Mouse (Mus musculus): ENCODE data around the gene Slc38a4. TPM values are rescaled to one million over a fixed set of nuclear protein-coding genes. Genes with fewer than 3 reads are reported as not detected.
A peak's percentile ranks its signal among the peaks of the same experiment; 100 is the strongest.

Gene Slc38a4
- polyA plus RNA-seq (2014; fragmentation: Nextera tagmentation; extraction: Ambion mirVana), result 61.2 and 71.1 TPM in 2 replicates

DNA sequence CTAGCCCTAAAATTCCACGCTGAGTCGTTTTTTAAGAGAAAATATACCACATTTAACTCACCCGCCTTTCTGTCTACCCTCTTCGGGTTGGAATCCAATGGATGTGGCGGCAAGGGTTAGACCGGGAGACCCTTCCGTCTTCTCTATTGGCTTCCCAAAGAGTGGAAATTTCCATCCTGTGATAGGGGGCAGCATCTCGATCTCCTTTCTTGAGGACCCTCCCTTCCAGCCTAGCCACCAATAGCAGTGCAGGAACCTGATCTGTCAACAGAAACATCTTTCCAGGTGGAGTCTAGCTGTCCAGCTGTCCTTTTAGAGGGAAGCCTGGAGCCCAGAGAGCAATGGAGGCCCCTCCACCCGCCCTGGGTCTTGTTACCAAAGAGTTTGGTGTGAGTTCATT is at the start of gene Slc38a4:
TSS of gene Slc38a4 (minus strand) at position 163 of the 400 bp plus-strand sequence.
- H3K27ac ChIP-seq (replicated peaks; ENCODE audit: low read depth, low read length), result no peak within 1 kb of the TSS
- peak; percentile 71; the same call in 1 of the 2 replicates for ATAC-seq (replicated peaks; ENCODE audit: insufficient number of reproducible peaks, low FRiP score, low TSS enrichment, low read depth)
- DNase-seq (ENCODE audit: low spot score), result peak; percentile 80
- no peaks in the 10 kb centered on the region; the same call in 1 of the 2 replicates for H3K4me1 ChIP-seq (ENCODE audit: control insufficient read depth, insufficient read depth, low read length)
- no peaks in the 10 kb centered on the region for H3K36me3 ChIP-seq (replicated peaks; ENCODE audit: control insufficient read depth, insufficient read depth, low read depth, low read length)
- no peaks in the 10 kb centered on the region; the same call in 1 of the 2 replicates for H3K9me3 ChIP-seq (replicated peaks; ENCODE audit: control insufficient read depth, low read length)
- 46% methylated on average over 9 of the region's 9 CpGs for WGBS
- peak within 1 kb of the TSS; percentile 45 for H3K4me3 ChIP-seq (ENCODE audit: low read depth, low read length)
- no peaks in the 10 kb centered on the region for H3K27me3 ChIP-seq (ENCODE audit: control insufficient read depth, insufficient read depth, low read length)
- H3K9ac ChIP-seq (replicated peaks; ENCODE audit: low read length), result peak within 1 kb of the TSS; percentile 52
- peak within 1 kb of the TSS; percentile 67 for H3K4me2 ChIP-seq (ENCODE audit: low read depth, low read length)

DNA sequence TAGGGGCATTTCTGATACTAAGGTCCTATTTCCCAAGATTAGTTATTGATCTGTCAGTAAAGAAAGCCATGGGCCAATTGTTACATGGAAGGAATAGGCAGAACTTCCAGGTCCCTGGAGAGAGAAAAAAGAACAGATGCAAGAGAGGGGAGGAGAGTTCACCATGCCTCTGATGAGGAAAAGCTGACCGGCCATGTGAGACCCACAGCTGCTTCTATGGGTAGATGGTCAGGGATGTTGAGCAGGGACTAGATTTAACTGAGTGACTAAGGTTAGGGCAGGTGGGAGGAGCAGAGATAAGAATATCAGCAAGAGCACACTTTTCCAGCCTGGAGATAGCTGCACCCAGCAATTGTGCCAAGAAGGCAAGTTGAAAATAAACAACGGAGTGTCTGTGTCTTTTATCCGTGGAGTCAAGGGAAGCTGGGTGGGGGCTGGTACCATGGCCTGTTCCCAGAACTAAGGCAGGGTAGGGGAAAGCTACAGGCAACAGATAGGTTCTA is 49.2 kb upstream of the Slc38a4 start:
- ATAC-seq (replicated peaks; ENCODE audit: insufficient number of reproducible peaks, low FRiP score, low TSS enrichment, low read depth) (no peak), DNase-seq (ENCODE audit: low spot score) (no peak)
- WGBS, result 68% methylated on average over 3 of the region's 3 CpGs
- H3K9ac ChIP-seq (replicated peaks; ENCODE audit: low read length), result no peak overlapping the region
- H3K36me3 ChIP-seq (replicated peaks; ENCODE audit: control insufficient read depth, insufficient read depth, low read depth, low read length), result no peaks in the 10 kb centered on the region
- no peak overlapping the region for H3K27ac ChIP-seq (replicated peaks; ENCODE audit: low read depth, low read length)
- no peak overlapping the region for H3K4me2 ChIP-seq (ENCODE audit: low read depth, low read length)
- H3K27me3 ChIP-seq (ENCODE audit: control insufficient read depth, insufficient read depth, low read length), result no peaks in the 10 kb centered on the region
- no peak overlapping the region for H3K4me3 ChIP-seq (ENCODE audit: low read depth, low read length)
- no peaks in the 10 kb centered on the region for H3K9me3 ChIP-seq (replicated peaks; ENCODE audit: control insufficient read depth, low read length)
- no peaks in the 10 kb centered on the region for H3K4me1 ChIP-seq (ENCODE audit: control insufficient read depth, insufficient read depth, low read length)

DNA sequence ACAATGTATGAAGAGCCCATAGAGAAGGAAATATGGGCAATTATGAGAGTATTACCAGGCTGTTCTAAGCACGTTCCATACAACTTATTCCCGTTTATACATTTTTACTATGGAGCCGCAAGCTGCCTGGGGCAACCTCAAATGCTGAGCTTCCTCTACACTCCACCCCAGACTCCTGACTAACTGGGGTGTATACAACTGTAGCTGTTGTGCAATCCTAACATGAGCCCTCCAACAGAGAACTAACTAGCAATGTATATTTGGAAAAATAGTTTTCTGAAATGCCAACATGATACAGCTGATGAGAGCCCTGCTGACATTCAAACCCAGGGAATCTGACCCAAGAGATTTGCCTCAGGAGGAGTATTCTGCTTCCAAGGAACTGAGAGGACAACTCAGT is 48.3 kb upstream of the Slc38a4 start:
- Histone ChIP-seq H3K36me3 (replicated peaks; ENCODE audit: control insufficient read depth, insufficient read depth, low read depth, low read length) (no peaks in the 10 kb centered on the region), H3K4me3 (ENCODE audit: low read depth, low read length) (no peak overlapping the region), H3K4me1 (ENCODE audit: control insufficient read depth, insufficient read depth, low read length) (no peaks in the 10 kb centered on the region), H3K4me2 (ENCODE audit: low read depth, low read length) (no peak overlapping the region), H3K27ac (replicated peaks; ENCODE audit: low read depth, low read length) (no peak overlapping the region), H3K27me3 (ENCODE audit: control insufficient read depth, insufficient read depth, low read length) (no peaks in the 10 kb centered on the region), H3K9ac (replicated peaks; ENCODE audit: low read length) (no peak overlapping the region), H3K9me3 (replicated peaks; ENCODE audit: control insufficient read depth, low read length) (no peaks in the 10 kb centered on the region)
- DNase-seq (ENCODE audit: low spot score) (no peak), ATAC-seq (replicated peaks; ENCODE audit: insufficient number of reproducible peaks, low FRiP score, low TSS enrichment, low read depth) (no peak)
- WGBS, result 82% methylated on average over 3 of the region's 3 CpGs

DNA sequence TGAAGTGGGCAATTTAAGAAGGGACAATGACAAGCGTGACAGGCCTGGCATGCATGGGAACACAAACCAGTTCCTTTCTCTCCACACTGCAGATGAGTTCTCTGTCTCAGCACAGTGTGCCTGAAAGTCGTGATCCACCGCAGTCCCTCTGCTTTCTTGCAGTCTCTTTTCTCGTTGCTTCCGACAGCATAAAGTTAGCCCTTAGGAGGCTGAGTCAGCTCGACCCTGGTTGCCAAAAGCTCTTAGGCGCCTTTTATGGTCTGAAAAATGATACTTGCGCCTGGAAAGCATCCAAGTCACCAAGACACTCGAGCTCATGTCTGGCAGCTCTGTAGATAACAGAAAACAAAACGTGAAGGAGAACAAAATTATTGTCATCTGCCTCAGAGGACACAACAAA is 47.1 kb upstream of the Slc38a4 start:
- Histone ChIP-seq H3K27ac (replicated peaks; ENCODE audit: low read depth, low read length) (no peak overlapping the region), H3K4me1 (ENCODE audit: control insufficient read depth, insufficient read depth, low read length) (no peaks in the 10 kb centered on the region), H3K36me3 (replicated peaks; ENCODE audit: control insufficient read depth, insufficient read depth, low read depth, low read length) (no peaks in the 10 kb centered on the region), H3K9me3 (replicated peaks; ENCODE audit: control insufficient read depth, low read length) (no peaks in the 10 kb centered on the region), H3K27me3 (ENCODE audit: control insufficient read depth, insufficient read depth, low read length) (no peaks in the 10 kb centered on the region), H3K4me3 (ENCODE audit: low read depth, low read length) (no peak overlapping the region), H3K9ac (replicated peaks; ENCODE audit: low read length) (no peak overlapping the region), H3K4me2 (ENCODE audit: low read depth, low read length) (no peak overlapping the region)
- ATAC-seq (replicated peaks; ENCODE audit: insufficient number of reproducible peaks, low FRiP score, low TSS enrichment, low read depth) (no peak), DNase-seq (ENCODE audit: low spot score) (peak; percentile 18)
- WGBS, result 63% methylated on average over 10 of the region's 10 CpGs

DNA sequence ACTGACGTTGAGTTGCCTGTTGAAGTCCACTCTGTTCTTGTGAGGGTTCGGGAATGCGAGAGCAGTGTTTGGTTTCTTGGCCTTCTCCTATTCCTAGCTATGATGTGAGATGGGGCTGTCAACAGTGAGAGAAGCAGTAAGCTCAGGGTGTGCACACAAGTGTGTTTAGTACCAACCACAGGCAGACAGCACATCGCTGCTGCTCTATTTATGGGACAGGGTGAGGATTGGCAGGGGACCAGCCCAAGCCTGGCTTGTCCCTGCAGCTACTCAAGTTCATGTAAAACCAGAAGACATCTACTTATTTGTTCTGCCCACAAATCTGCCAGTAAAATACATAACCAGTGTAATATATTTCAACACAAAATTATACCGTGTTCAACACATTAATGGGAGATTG is 46.4 kb upstream of the Slc38a4 start:
- Histone ChIP-seq H3K36me3 (replicated peaks; ENCODE audit: control insufficient read depth, insufficient read depth, low read depth, low read length) (no peaks in the 10 kb centered on the region), H3K9ac (replicated peaks; ENCODE audit: low read length) (no peak overlapping the region), H3K9me3 (replicated peaks; ENCODE audit: control insufficient read depth, low read length) (no peaks in the 10 kb centered on the region), H3K4me2 (ENCODE audit: low read depth, low read length) (no peak overlapping the region), H3K27ac (replicated peaks; ENCODE audit: low read depth, low read length) (no peak overlapping the region), H3K27me3 (ENCODE audit: control insufficient read depth, insufficient read depth, low read length) (no peaks in the 10 kb centered on the region), H3K4me3 (ENCODE audit: low read depth, low read length) (no peak overlapping the region), H3K4me1 (ENCODE audit: control insufficient read depth, insufficient read depth, low read length) (no peaks in the 10 kb centered on the region)
- no peak for DNase-seq (ENCODE audit: low spot score)
- 88% methylated on average over 5 of the region's 5 CpGs for WGBS
- no peak for ATAC-seq (replicated peaks; ENCODE audit: insufficient number of reproducible peaks, low FRiP score, low TSS enrichment, low read depth)

DNA sequence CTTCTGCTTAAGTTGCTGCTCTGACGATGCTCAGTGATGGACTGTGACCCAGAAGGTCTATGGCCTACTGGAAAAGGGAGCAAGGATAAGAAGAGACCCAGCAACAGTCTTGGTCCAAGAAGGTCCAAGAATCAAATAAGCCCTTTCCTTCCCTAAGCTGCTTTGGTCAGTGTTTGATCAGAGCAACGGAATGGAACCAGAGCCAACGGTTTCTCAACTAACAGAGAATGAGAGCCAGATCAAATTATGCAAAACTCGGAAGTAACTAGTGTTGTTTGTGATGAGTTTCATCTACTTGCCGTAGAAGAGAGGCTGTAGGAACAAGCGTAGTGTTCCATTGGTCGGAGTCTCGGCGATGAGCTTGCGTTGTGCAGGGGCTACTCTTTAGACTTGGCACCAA is 43.3 kb upstream of the Slc38a4 start:
- 96% methylated on average over 10 of the region's 10 CpGs for WGBS
- ATAC-seq (replicated peaks; ENCODE audit: insufficient number of reproducible peaks, low FRiP score, low TSS enrichment, low read depth), result no peak
- no peak for DNase-seq (ENCODE audit: low spot score)

DNA sequence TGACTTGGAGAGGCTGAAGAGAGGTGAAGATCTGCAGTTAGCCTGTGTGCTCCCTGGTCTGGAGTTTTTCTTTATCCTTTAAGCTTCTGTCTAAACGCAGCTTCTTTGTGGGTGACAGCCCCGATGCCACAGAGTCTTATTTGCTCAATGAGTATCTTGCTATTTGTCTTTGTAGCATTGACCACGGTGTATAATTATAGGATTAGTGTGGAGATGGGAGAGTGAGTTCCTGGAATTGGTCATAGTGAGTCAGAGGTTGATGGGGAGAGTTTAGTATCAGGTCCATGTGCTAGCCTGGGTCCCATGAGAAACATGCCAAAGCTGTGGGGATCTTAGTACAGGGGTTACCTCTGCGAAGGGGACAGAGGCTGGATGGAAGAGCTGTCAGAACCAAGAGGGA is 41.8 kb upstream of the Slc38a4 start:
- Histone ChIP-seq H3K27me3 (ENCODE audit: control insufficient read depth, insufficient read depth, low read length) (no peaks in the 10 kb centered on the region), H3K9me3 (replicated peaks; ENCODE audit: control insufficient read depth, low read length) (no peaks in the 10 kb centered on the region), H3K4me3 (ENCODE audit: low read depth, low read length) (no peak overlapping the region), H3K4me1 (ENCODE audit: control insufficient read depth, insufficient read depth, low read length) (no peaks in the 10 kb centered on the region), H3K36me3 (replicated peaks; ENCODE audit: control insufficient read depth, insufficient read depth, low read depth, low read length) (no peaks in the 10 kb centered on the region), H3K9ac (replicated peaks; ENCODE audit: low read length) (no peak overlapping the region), H3K4me2 (ENCODE audit: low read depth, low read length) (no peak overlapping the region), H3K27ac (replicated peaks; ENCODE audit: low read depth, low read length) (no peak overlapping the region)
- 60% methylated on average over 4 of the region's 4 CpGs for WGBS
- DNase-seq (ENCODE audit: low spot score) (no peak), ATAC-seq (replicated peaks; ENCODE audit: insufficient number of reproducible peaks, low FRiP score, low TSS enrichment, low read depth) (no peak)

More for the DNA sequence above, 43.3 kb upstream of the Slc38a4 start:
- H3K9me3 ChIP-seq (replicated peaks; ENCODE audit: control insufficient read depth, low read length), result no peaks in the 10 kb centered on the region
- H3K9ac ChIP-seq (replicated peaks; ENCODE audit: low read length), result no peak overlapping the region
- no peak overlapping the region for H3K27ac ChIP-seq (replicated peaks; ENCODE audit: low read depth, low read length)
- H3K4me2 ChIP-seq (ENCODE audit: low read depth, low read length), result no peak overlapping the region
- no peaks in the 10 kb centered on the region for H3K36me3 ChIP-seq (replicated peaks; ENCODE audit: control insufficient read depth, insufficient read depth, low read depth, low read length)
- no peak overlapping the region for H3K4me3 ChIP-seq (ENCODE audit: low read depth, low read length)
- H3K4me1 ChIP-seq (ENCODE audit: control insufficient read depth, insufficient read depth, low read length), result no peaks in the 10 kb centered on the region
- H3K27me3 ChIP-seq (ENCODE audit: control insufficient read depth, insufficient read depth, low read length), result no peaks in the 10 kb centered on the region

DNA sequence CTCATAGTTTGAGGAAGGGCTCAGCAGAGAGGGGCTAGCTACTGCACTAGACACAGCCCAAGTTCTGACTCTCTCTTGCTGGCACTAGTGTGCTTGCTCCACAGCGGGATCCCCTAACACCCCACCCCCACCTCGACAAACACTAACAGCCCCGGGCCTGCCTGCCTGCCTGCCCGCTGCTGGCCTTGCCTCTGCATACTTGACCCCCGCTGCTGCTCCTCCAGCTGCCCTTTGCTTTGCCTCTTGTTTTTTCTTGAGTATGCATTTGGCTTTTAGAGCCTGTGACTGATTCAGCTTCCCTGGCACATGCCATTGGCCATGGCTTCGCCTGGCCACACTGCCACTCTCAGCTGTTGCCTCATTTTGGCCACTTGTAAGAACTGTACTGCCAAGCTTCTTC is 33.8 kb upstream of the Slc38a4 start:
- H3K4me2 ChIP-seq (ENCODE audit: low read depth, low read length), result peak overlapping the region; percentile 10; the same call in 1 of the 2 replicates
- H3K36me3 ChIP-seq (replicated peaks; ENCODE audit: control insufficient read depth, insufficient read depth, low read depth, low read length), result no peaks in the 10 kb centered on the region
- no peaks in the 10 kb centered on the region for H3K9me3 ChIP-seq (replicated peaks; ENCODE audit: control insufficient read depth, low read length)
- no peak overlapping the region for H3K4me3 ChIP-seq (ENCODE audit: low read depth, low read length)
- WGBS, result 9% methylated on average over 6 of the region's 6 CpGs
- DNase-seq (ENCODE audit: low spot score) (peak; percentile 52), ATAC-seq (replicated peaks; ENCODE audit: insufficient number of reproducible peaks, low FRiP score, low TSS enrichment, low read depth) (no peak; the same call in 1 of the 2 replicates)
- peak overlapping the region; percentile 18; the same call in 1 of the 2 replicates for H3K9ac ChIP-seq (replicated peaks; ENCODE audit: low read length)
- H3K27ac ChIP-seq (replicated peaks; ENCODE audit: low read depth, low read length), result no peak overlapping the region; the same call in 1 of the 2 replicates
- H3K4me1 ChIP-seq (ENCODE audit: control insufficient read depth, insufficient read depth, low read length), result peaks cover 4% of the 10 kb centered on the region; the same call in 1 of the 2 replicates
- no peaks in the 10 kb centered on the region for H3K27me3 ChIP-seq (ENCODE audit: control insufficient read depth, insufficient read depth, low read length)

Measured in embryonic facial prominence, embryonic 11.5 days (tissue).